Mouse (Mus musculus): ENCODE results near the gene Morc4. TPM values are rescaled to one million over a fixed set of nuclear protein-coding genes. Genes with fewer than 3 reads are reported as not detected.

Gene Morc4
- polyA plus RNA-seq, 1 experiment = 40.4 TPM

DNA sequence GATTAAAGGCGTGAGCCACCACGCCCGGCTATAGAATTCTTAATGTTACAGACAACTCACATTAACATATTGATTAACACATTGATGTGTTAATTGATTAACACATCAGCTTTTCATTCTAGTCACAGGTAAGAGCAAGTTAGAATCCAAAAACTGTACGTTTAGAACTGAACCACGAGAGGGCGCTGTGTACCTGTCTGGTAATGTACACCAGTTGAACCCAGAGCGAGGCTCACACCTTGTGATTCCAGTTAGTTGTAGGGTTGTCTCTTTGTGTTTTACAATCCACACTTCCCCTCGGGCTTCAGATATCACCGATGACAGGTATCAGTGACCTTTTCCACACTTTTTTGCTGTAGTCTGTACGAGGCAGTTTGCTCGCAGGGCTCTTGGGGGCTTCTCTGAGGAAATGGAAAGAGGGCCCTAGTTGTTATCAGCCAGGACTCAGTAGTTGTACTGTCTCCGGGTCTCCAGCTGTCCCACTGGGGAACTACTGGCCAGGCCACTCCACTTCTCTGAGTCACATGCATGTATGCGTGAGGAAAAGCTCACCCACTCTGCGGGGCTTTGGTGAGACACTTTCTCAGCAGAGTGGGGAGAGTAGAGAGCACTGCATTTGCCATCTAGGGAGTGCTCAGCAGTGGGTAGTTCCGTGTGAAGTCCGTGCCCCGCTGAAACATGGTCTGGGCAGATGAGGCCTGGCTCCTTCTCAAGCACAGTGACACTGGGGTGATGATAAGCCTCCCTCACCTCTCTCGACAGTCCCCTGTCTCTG lies 97.0 kb downstream of the Morc4 start:
- TF ChIP-seq POLR2A (IDR thresholded peaks at IDR 0.05; ENCODE audit: low read depth, low read length) (no peak), CTCF (IDR thresholded peaks at IDR 0.05; ENCODE audit: borderline replicate concordance, insufficient read depth, low read length) (peak; percentile 41; the same call in 1 of the 2 replicates)
- Histone ChIP-seq H3K27ac (ENCODE audit: insufficient read depth, low read length) (no peak overlapping the region), H3K4me3 (ENCODE audit: insufficient read depth, low read length) (no peak overlapping the region)

More for the DNA sequence above, 97.0 kb downstream of the Morc4 start:
- peaks cover 4% of the 10 kb centered on the region; the same call in 1 of the 2 replicates for H3K4me1 ChIP-seq (ENCODE audit: control insufficient read depth, insufficient read depth, low read length)

Other genes starting within 250 kb of the Morc4 start
- 31.0 and 35.6 TPM in 2 replicates for gene Tbc1d8b, start 186.7 kb downstream of the Morc4 start, polyA plus RNA-seq (2011; ENCODE audit: insufficient read length, low read depth, missing spikeins)
- gene Gm15013, start 157.2 kb downstream of the Morc4 start, polyA plus RNA-seq (2011; ENCODE audit: insufficient read length, low read depth, missing spikeins) = 1.3 and 1.5 TPM in 2 replicates
- gene Ripply1, start 89.3 kb downstream of the Morc4 start, polyA plus RNA-seq (2011; ENCODE audit: insufficient read length, low read depth, missing spikeins) = not detected in 2 replicates
- gene Cldn2, start 70.8 kb downstream of the Morc4 start, polyA plus RNA-seq (2011; ENCODE audit: insufficient read length, low read depth, missing spikeins) = 0.18 TPM in 1 of 2 replicates, not detected in the other
- gene Rbm41, start 126.9 kb upstream of the Morc4 start, polyA plus RNA-seq (2011; ENCODE audit: insufficient read length, low read depth, missing spikeins) = 12.0 and 12.7 TPM in 2 replicates
- gene Nup62cl, start 191.0 kb upstream of the Morc4 start, polyA plus RNA-seq (2011; ENCODE audit: insufficient read length, low read depth, missing spikeins) = 4.3 and 5.8 TPM in 2 replicates
- not detected in 2 replicates for gene Pih1h3b, start 191.2 kb upstream of the Morc4 start, polyA plus RNA-seq (2011; ENCODE audit: insufficient read length, low read depth, missing spikeins)